Mouse (Mus musculus) CH12.LX (cell line): Measurements from ENCODE around the gene Arsb. TPM values are rescaled to one million over a fixed set of nuclear protein-coding genes. Genes with fewer than 3 reads are reported as not detected.

Experiments used
- DNase-seq: peaks from one replicate; pipeline ENCODE4 v3.0.0-alpha.2; 2013; ENCODE audit errors: extremely low read depth
- H3K27ac ChIP-seq: 2 replicates; pipeline ENCODE4 v1.5.1; 2012; ENCODE audit warnings: low read depth, mild to moderate bottlenecking, control low read depth, moderate library complexity; ENCODE audit not compliant: insufficient read depth
- H3K27me3 ChIP-seq: replicated peaks from 2 replicates; pipeline ENCODE3; 2012; ENCODE audit warnings: inconsistent platforms
- H3K36me3 ChIP-seq, 2 experiments: replicated peaks in 1 of 2; 2 replicates each; pipeline versions ENCODE3 to v1.6.1; 2012; ENCODE audit warnings: inconsistent platforms in 1 of 2, low read length in 1 of 2, mild to moderate bottlenecking in 1 of 2, mixed read lengths in 1 of 2, moderate library complexity in 1 of 2; ENCODE audit not compliant: control insufficient read depth in 1 of 2, insufficient read depth in 1 of 2
- H3K4me1 ChIP-seq, 2 experiments: 2 replicates each; pipeline ENCODE4 v1.6.1; 2012; ENCODE audit warnings: inconsistent platforms in 1 of 2, moderate library complexity in 1 of 2; ENCODE audit not compliant: insufficient read depth in 2 of 2, control insufficient read depth in 1 of 2
- H3K4me2 ChIP-seq: 2 replicates; pipeline ENCODE4 v1.6.1; 2012; ENCODE audit warnings: low read depth, mild to moderate bottlenecking, control low read depth; ENCODE audit not compliant: poor library complexity, insufficient read depth, severe bottlenecking
- H3K4me3 ChIP-seq, 3 experiments: fragments of 150-350 bp in 1 of 3; sonication (generic) in 1 of 3; replicated peaks in 1 of 3; 2 replicates each; pipeline versions ENCODE3 to v1.5.1; 2011 to 2012; ENCODE audit warnings: low read depth in 2 of 3, low read length in 2 of 3, mild to moderate bottlenecking in 2 of 3, moderate library complexity in 2 of 3, control low read depth in 1 of 3, improper control_type of control experiment in 1 of 3, inconsistent platforms in 1 of 3, mixed read lengths in 1 of 3; ENCODE audit not compliant: poor library complexity in 1 of 3
- H3K79me2 ChIP-seq: replicated peaks from 2 replicates; pipeline ENCODE4 v1.6.1; 2012; ENCODE audit warnings: mild to moderate bottlenecking, moderate library complexity; ENCODE audit not compliant: control insufficient read depth, poor library complexity, insufficient read depth, severe bottlenecking; ENCODE audit errors: extremely low read depth
- H3K9ac ChIP-seq: 2 replicates; pipeline ENCODE4 v1.6.1; 2012; ENCODE audit warnings: low read depth, mild to moderate bottlenecking, control low read depth, moderate library complexity; ENCODE audit not compliant: insufficient read depth
- H3K9me3 ChIP-seq: replicated peaks from 2 replicates; pipeline ENCODE3; 2012; ENCODE audit warnings: low read length, inconsistent platforms, mixed read lengths
- BHLHE40 ChIP-seq: IDR thresholded peaks from 2 replicates; pipeline ENCODE4 v1.6.1; 2011; ENCODE audit warnings: mild to moderate bottlenecking, low read depth, low read length, improper control_type of control experiment
- CHD2 ChIP-seq: IDR thresholded peaks from 2 replicates; pipeline ENCODE4 v1.6.1; 2011; ENCODE audit warnings: low read length, improper control_type of control experiment
- CTCF ChIP-seq, 2 experiments: IDR thresholded peaks in 1 of 2; conservative IDR thresholded peaks in 1 of 2; 2 replicates each; pipeline ENCODE4 v1.5.1; 2011 to 2012; ENCODE audit warnings: low read depth in 2 of 2, low read length in 2 of 2, improper control_type of control experiment in 1 of 2, inconsistent platforms in 1 of 2, mild to moderate bottlenecking in 1 of 2, moderate library complexity in 1 of 2
- ELF1 ChIP-seq: IDR thresholded peaks from 2 replicates; pipeline ENCODE4 v1.6.1; 2014; ENCODE audit warnings: low read depth, mild to moderate bottlenecking, inconsistent platforms, low read length, improper control_type of control experiment
- EP300 ChIP-seq: IDR thresholded peaks from 2 replicates; pipeline ENCODE4 v1.6.1; 2011; ENCODE audit warnings: low read length, improper control_type of control experiment
- ETS1 ChIP-seq: conservative IDR thresholded peaks from 2 replicates; pipeline ENCODE4 v1.6.1; 2012; ENCODE audit warnings: low read depth, mild to moderate bottlenecking, inconsistent platforms, low read length, improper control_type of control experiment, moderate library complexity
- GABPA ChIP-seq: IDR thresholded peaks from 2 replicates; pipeline ENCODE4 v1.6.1; 2012; ENCODE audit warnings: low read depth, low read length, improper control_type of control experiment, inconsistent platforms; ENCODE audit not compliant: insufficient replicate concordance
- JUN ChIP-seq: IDR thresholded peaks from 2 replicates; pipeline ENCODE4 v1.6.1; 2011; ENCODE audit warnings: low read depth, mild to moderate bottlenecking, low read length, improper control_type of control experiment, moderate library complexity; ENCODE audit not compliant: insufficient read depth
- JUND ChIP-seq: conservative IDR thresholded peaks from 2 replicates; pipeline ENCODE4 v1.6.1; 2011; ENCODE audit warnings: low read depth, low read length, improper control_type of control experiment
- KAT2A ChIP-seq: IDR thresholded peaks from 2 replicates; pipeline ENCODE4 v1.6.1; 2012; ENCODE audit warnings: low read length, improper control_type of control experiment, inconsistent platforms; ENCODE audit not compliant: insufficient replicate concordance
- MAFK ChIP-seq: IDR thresholded peaks from 2 replicates; pipeline ENCODE4 v1.6.1; 2011; ENCODE audit warnings: low read length, improper control_type of control experiment; ENCODE audit not compliant: insufficient replicate concordance
- MAX ChIP-seq: IDR thresholded peaks from 2 replicates; pipeline ENCODE4 v1.6.1; 2011; ENCODE audit warnings: low read length, improper control_type of control experiment
- MAZ ChIP-seq: IDR thresholded peaks from 2 replicates; pipeline ENCODE4 v1.6.1; 2012; ENCODE audit warnings: low read depth, mild to moderate bottlenecking, inconsistent platforms, low read length, improper control_type of control experiment, moderate library complexity
- MYC ChIP-seq: IDR thresholded peaks from 2 replicates; pipeline ENCODE4 v1.6.1; 2011; ENCODE audit warnings: low read depth, mild to moderate bottlenecking, improper control_type of control experiment, low read length
- NELFE ChIP-seq: IDR thresholded peaks from 2 replicates; pipeline ENCODE4 v1.6.1; 2011; ENCODE audit warnings: low read depth, low read length, improper control_type of control experiment
- PAX5 ChIP-seq: IDR thresholded peaks from 2 replicates; pipeline ENCODE4 v1.6.1; 2012; ENCODE audit warnings: low read length, inconsistent platforms, mixed read lengths
- POLR2A ChIP-seq: IDR thresholded peaks from 2 replicates; pipeline ENCODE4 v1.6.1; 2011; ENCODE audit warnings: low read depth, mild to moderate bottlenecking, improper control_type of control experiment, low read length
- RAD21 ChIP-seq: IDR thresholded peaks from 2 replicates; pipeline ENCODE4 v1.6.1; 2011; ENCODE audit warnings: low read depth, mild to moderate bottlenecking, low read length, improper control_type of control experiment, moderate library complexity
- SIN3A ChIP-seq: IDR thresholded peaks from 2 replicates; pipeline ENCODE4 v1.6.1; 2012; ENCODE audit warnings: low read length, improper control_type of control experiment, inconsistent platforms
- SMC3 ChIP-seq: IDR thresholded peaks from 2 replicates; pipeline ENCODE4 v1.6.1; 2011; ENCODE audit warnings: low read depth, low read length, improper control_type of control experiment
- TCF12 ChIP-seq: IDR thresholded peaks from 2 replicates; pipeline ENCODE4 v1.6.1; 2014; ENCODE audit warnings: low read depth, mild to moderate bottlenecking, inconsistent platforms, low read length, improper control_type of control experiment
- UBTF ChIP-seq: IDR thresholded peaks from 2 replicates; pipeline ENCODE4 v1.6.1; 2012; ENCODE audit warnings: low read depth, mild to moderate bottlenecking, inconsistent platforms, low read length, improper control_type of control experiment, moderate library complexity
- USF1 ChIP-seq: IDR thresholded peaks from 2 replicates; pipeline ENCODE4 v1.6.1; 2014; ENCODE audit warnings: low read depth, mild to moderate bottlenecking, inconsistent platforms, low read length, improper control_type of control experiment
- ZC3H11A ChIP-seq: IDR thresholded peaks from 2 replicates; pipeline ENCODE4 v1.6.1; 2012; ENCODE audit warnings: low read depth, mild to moderate bottlenecking, inconsistent platforms, low read length, improper control_type of control experiment
- ZNF384 ChIP-seq: IDR thresholded peaks from 2 replicates; pipeline ENCODE4 v1.6.1; 2012; ENCODE audit warnings: low read depth, low read length, improper control_type of control experiment, inconsistent platforms
- dilution Hi-C: fragments of 300-500 bp; cut with MboI; formaldehyde crosslinking; loops from 2 replicates; pipeline ENCODE4 v1.14.3; 2020; ENCODE audit warnings: low sequenced_read_pairs; ENCODE audit not compliant: extremely low pct_unique_long_range_greater_than_20kb, extremely low pct_ligation_motif_present
- in situ Hi-C: fragments of 300-500 bp; cut with MboI; formaldehyde crosslinking; loops from 3 replicates; pipeline ENCODE4 v1.14.3; 2019; ENCODE audit warnings: low sequenced_read_pairs, low pct_ligation_motif_present, low pct_unique_long_range_greater_than_20kb, mixed read lengths
- polyA plus RNA-seq: library from polyadenylated mRNA; unstranded; fragments of >175 nt; gene quantifications from 2 replicates; pipeline ENCODE4 v1.2.1, GENCODE M21; 2012; ENCODE audit warnings: low read depth; ENCODE audit not compliant: insufficient read length
- total RNA-seq, 2 experiments: library from RNA; depleted of rRNA; stranded (reverse); fragments of 300-350 nt in 1 of 2; fragments of >200 nt in 1 of 2; gene quantifications; 2 replicates each; pipeline ENCODE4 v1.2.3; 2012 to 2014

Gene Arsb
- total and polyA plus RNA-seq, 3 experiments = 1.0 to 9.8 (median 2.0) TPM

- Histone ChIP-seq H3K9me3 (no peaks in the 10 kb centered on the region), H3K4me2 (no peak overlapping the region), H3K27ac (no peak overlapping the region), H3K9ac (no peak overlapping the region), H3K79me2 (no peaks in the 10 kb centered on the region), H3K4me3 (no peak overlapping the region), H3K36me3 (peaks cover 0 to 1% of the 10 kb centered on the region in 2 experiments), H3K27me3 (no peaks in the 10 kb centered on the region), H3K4me1 (peaks cover 0 to 23% of the 10 kb centered on the region in 2 experiments; a peak in 2 of 4 replicates)
- no peak for DNase-seq
- dilution Hi-C loops (no loop called here), in situ Hi-C loops (no loop called here)
- TF ChIP-seq EP300 = no peak
- TF ChIP-seq MYC = no peak
- no peak for TF ChIP-seq CTCF (conservative IDR thresholded peaks at IDR 0.05 in 1 of 2, IDR thresholded peaks at IDR 0.05 in 1 of 2; ENCODE audit: low read depth in 2 of 2, low read length in 2 of 2)
- no peak for TF ChIP-seq MAFK
- TF ChIP-seq USF1 = no peak
- no peak for TF ChIP-seq ELF1
- no peak for TF ChIP-seq POLR2A
- TF ChIP-seq TCF12 = no peak
- TF ChIP-seq GABPA = no peak
- TF ChIP-seq PAX5 = no peak
- TF ChIP-seq ETS1 = no peak
- TF ChIP-seq CHD2 = no peak
Observed at GRCm38 (mm10) chr13:93895430-93895829, 124.0 kb downstream of the Arsb start.

DNA sequence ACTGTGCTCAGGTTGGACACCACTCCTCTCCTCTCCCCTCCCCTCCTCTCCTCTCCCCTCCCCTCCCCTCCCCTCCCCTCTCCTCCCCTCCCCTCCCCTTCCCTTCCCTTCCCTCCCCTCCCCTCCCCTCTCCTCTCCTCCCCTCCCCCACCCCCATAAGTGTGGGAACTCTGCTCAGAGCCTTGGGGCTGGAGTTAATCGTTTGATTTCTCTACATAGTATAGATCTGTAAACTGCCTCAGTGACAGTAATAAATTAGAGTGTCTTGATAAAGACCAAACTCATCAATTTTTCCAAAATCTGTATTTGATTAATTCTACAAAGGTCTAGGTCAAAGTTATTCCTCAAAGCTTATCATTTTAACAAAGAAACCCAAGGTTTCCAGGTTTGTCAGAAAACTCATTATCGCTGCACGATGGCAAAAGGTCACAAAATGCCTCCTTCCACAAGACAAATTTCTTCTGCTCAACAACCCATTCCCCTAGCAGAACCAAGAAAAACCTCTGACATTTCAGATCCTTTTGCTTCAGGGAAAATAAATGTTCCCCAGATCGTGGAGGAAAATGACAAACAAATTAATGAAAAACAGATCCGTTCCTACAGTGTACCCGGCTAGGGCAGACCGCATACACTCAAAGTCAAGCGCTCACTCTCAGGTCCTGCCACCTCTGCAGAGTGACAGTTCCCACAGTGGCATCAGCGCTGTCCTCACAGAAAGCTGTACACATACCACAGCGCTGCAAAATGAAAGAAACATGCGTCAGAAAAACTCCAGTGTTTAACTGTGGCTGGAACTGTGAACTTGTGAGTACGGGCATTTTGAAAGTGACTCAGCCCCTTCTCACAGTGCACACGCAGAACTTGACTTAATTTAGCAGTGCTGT is 126.8 kb downstream of the Arsb start:
- dilution Hi-C loops (no loop called here), in situ Hi-C loops (no loop called here)
- H3K4me3 ChIP-seq = no peak overlapping the region
- TF ChIP-seq UBTF (no peak), MAZ (no peak), SMC3 (no peak), USF1 (no peak), ZC3H11A (no peak), NELFE (no peak), KAT2A (no peak), JUND (no peak), JUN (no peak), SIN3A (no peak), PAX5 (no peak), BHLHE40 (no peak), CHD2 (no peak), ZNF384 (no peak), ETS1 (no peak), MAX (no peak), RAD21 (no peak), ELF1 (no peak), CTCF (conservative IDR thresholded peaks at IDR 0.05 in 1 of 2, IDR thresholded peaks at IDR 0.05 in 1 of 2; ENCODE audit: low read depth in 2 of 2, low read length in 2 of 2) (no peak), MAFK (no peak)
- H3K4me2 ChIP-seq = peak overlapping the region; percentile 75
- no peak overlapping the region for H3K9ac ChIP-seq
- no peaks in the 10 kb centered on the region for H3K27me3 ChIP-seq
- H3K9me3 ChIP-seq = no peaks in the 10 kb centered on the region
- no peak for DNase-seq
- no peaks in the 10 kb centered on the region for H3K36me3 ChIP-seq
- no peak overlapping the region for H3K27ac ChIP-seq
- peaks cover 0 to 31% of the 10 kb centered on the region in 2 experiments; a peak in 2 of 4 replicates for H3K4me1 ChIP-seq
- no peaks in the 10 kb centered on the region for H3K79me2 ChIP-seq
